Mouse (Mus musculus): ENCODE results near the gene Cmah. TPM values are rescaled to one million over a fixed set of nuclear protein-coding genes. Genes with fewer than 3 reads are reported as not detected.

The Cmah gene
- polyA plus RNA-seq, 1 experiment: 0.34 TPM

- Histone ChIP-seq H3K36me3 (ENCODE audit: control insufficient read depth, insufficient read depth) (no peaks in the 10 kb centered on the region), H3K4me3 (no peak overlapping the region), H3K79me2 (ENCODE audit: control insufficient read depth, insufficient read depth) (no peaks in the 10 kb centered on the region), H3ac (ENCODE audit: control insufficient read depth, insufficient read length) (no peak overlapping the region), H3K4me2 (ENCODE audit: low read depth) (no peak overlapping the region), H3K27me3 (ENCODE audit: control insufficient read depth, insufficient read depth, insufficient read length) (no peaks in the 10 kb centered on the region)
- no peak for TF ChIP-seq TCF3 (IDR thresholded peaks at IDR 0.05; ENCODE audit: insufficient read length, low read depth)
- TF ChIP-seq MYOD1 (IDR thresholded peaks at IDR 0.05; ENCODE audit: control insufficient read depth in 1 of 3, insufficient read length in 2 of 3, low read depth in 2 of 3): no peak
- TF ChIP-seq MAX (IDR thresholded peaks at IDR 0.05; ENCODE audit: low read depth): no peak
- TF ChIP-seq E2F4 (IDR thresholded peaks at IDR 0.05; ENCODE audit: insufficient read depth): no peak
- TF ChIP-seq USF1 (IDR thresholded peaks at IDR 0.05; ENCODE audit: low read depth): no peak
- no peak for TF ChIP-seq TCF12 (IDR thresholded peaks at IDR 0.05; ENCODE audit: insufficient read depth, poor library complexity, severe bottlenecking)
Observed at GRCm38 (mm10) chr13:24447043-24447442, 119.8 kb downstream of the Cmah start.

- TF ChIP-seq SRF (IDR thresholded peaks at IDR 0.05; ENCODE audit: control insufficient read depth, insufficient read length, low read depth): no peak
- no peak for TF ChIP-seq MYOG (IDR thresholded peaks at IDR 0.05; ENCODE audit: control insufficient read depth in 1 of 3, insufficient read depth in 1 of 3, insufficient read length in 2 of 3, low read depth in 2 of 3)
- no peak for TF ChIP-seq REST (IDR thresholded peaks at IDR 0.05; ENCODE audit: insufficient read depth, insufficient read length)
- no peak for TF ChIP-seq E2F4 (IDR thresholded peaks at IDR 0.05; ENCODE audit: insufficient read depth)
- no peak for TF ChIP-seq TCF3 (IDR thresholded peaks at IDR 0.05; ENCODE audit: insufficient read length, low read depth)
- no peak for TF ChIP-seq MYOD1 (IDR thresholded peaks at IDR 0.05; ENCODE audit: control insufficient read depth in 1 of 3, insufficient read length in 2 of 3, low read depth in 2 of 3)
- TF ChIP-seq CEBPB (IDR thresholded peaks at IDR 0.05; ENCODE audit: insufficient read depth, poor library complexity, severe bottlenecking): no peak
- no peak for TF ChIP-seq MAX (IDR thresholded peaks at IDR 0.05; ENCODE audit: low read depth)
- TF ChIP-seq TCF12 (IDR thresholded peaks at IDR 0.05; ENCODE audit: insufficient read depth, poor library complexity, severe bottlenecking): no peak
- TF ChIP-seq POLR2A (IDR thresholded peaks at IDR 0.05; ENCODE audit: insufficient read length, low read depth): no peak
- TF ChIP-seq USF1 (IDR thresholded peaks at IDR 0.05; ENCODE audit: low read depth): no peak
- no peak for TF ChIP-seq POLR2AphosphoS2 (IDR thresholded peaks at IDR 0.05; ENCODE audit: insufficient read length, low read depth)
- H3K4me2 ChIP-seq (ENCODE audit: low read depth): no peak overlapping the region
- H3ac ChIP-seq (ENCODE audit: control insufficient read depth, insufficient read length): no peak overlapping the region
- H3K4me3 ChIP-seq: no peak overlapping the region
- no peaks in the 10 kb centered on the region for H3K79me2 ChIP-seq (ENCODE audit: control insufficient read depth, insufficient read depth)
- no peaks in the 10 kb centered on the region for H3K27me3 ChIP-seq (ENCODE audit: control insufficient read depth, insufficient read depth, insufficient read length)
- no peaks in the 10 kb centered on the region for H3K36me3 ChIP-seq (ENCODE audit: control insufficient read depth, insufficient read depth)
Observed at GRCm38 (mm10) chr13:24448578-24448977, 121.4 kb downstream of the Cmah start.

- H3K36me3 ChIP-seq (ENCODE audit: control insufficient read depth, insufficient read depth): no peaks in the 10 kb centered on the region
- no peak overlapping the region for H3K4me3 ChIP-seq
- H3K79me2 ChIP-seq (ENCODE audit: control insufficient read depth, insufficient read depth): no peaks in the 10 kb centered on the region
- H3K4me2 ChIP-seq (ENCODE audit: low read depth): no peak overlapping the region
- H3ac ChIP-seq (ENCODE audit: control insufficient read depth, insufficient read length): no peak overlapping the region
- no peaks in the 10 kb centered on the region for H3K27me3 ChIP-seq (ENCODE audit: control insufficient read depth, insufficient read depth, insufficient read length)
- no peak for TF ChIP-seq USF1 (IDR thresholded peaks at IDR 0.05; ENCODE audit: low read depth)
- no peak for TF ChIP-seq SRF (IDR thresholded peaks at IDR 0.05; ENCODE audit: control insufficient read depth, insufficient read length, low read depth)
- no peak for TF ChIP-seq POLR2A (IDR thresholded peaks at IDR 0.05; ENCODE audit: insufficient read length, low read depth)
- TF ChIP-seq CEBPB (IDR thresholded peaks at IDR 0.05; ENCODE audit: insufficient read depth, poor library complexity, severe bottlenecking): no peak
- no peak for TF ChIP-seq TCF3 (IDR thresholded peaks at IDR 0.05; ENCODE audit: insufficient read length, low read depth)
- TF ChIP-seq MYOD1 (IDR thresholded peaks at IDR 0.05; ENCODE audit: control insufficient read depth in 1 of 3, insufficient read length in 2 of 3, low read depth in 2 of 3): no peak
- TF ChIP-seq REST (IDR thresholded peaks at IDR 0.05; ENCODE audit: insufficient read depth, insufficient read length): no peak
- no peak for TF ChIP-seq E2F4 (IDR thresholded peaks at IDR 0.05; ENCODE audit: insufficient read depth)
- TF ChIP-seq POLR2AphosphoS2 (IDR thresholded peaks at IDR 0.05; ENCODE audit: insufficient read length, low read depth): no peak
- no peak for TF ChIP-seq TCF12 (IDR thresholded peaks at IDR 0.05; ENCODE audit: insufficient read depth, poor library complexity, severe bottlenecking)
- no peak for TF ChIP-seq MYOG (IDR thresholded peaks at IDR 0.05; ENCODE audit: control insufficient read depth in 1 of 3, insufficient read depth in 1 of 3, insufficient read length in 2 of 3, low read depth in 2 of 3)
- TF ChIP-seq MAX (IDR thresholded peaks at IDR 0.05; ENCODE audit: low read depth): no peak
Observed at GRCm38 (mm10) chr13:24451455-24451854, 124.3 kb downstream of the Cmah start.

- H3K79me2 ChIP-seq (ENCODE audit: control insufficient read depth, insufficient read depth): no peaks in the 10 kb centered on the region
Observed at GRCm38 (mm10) chr13:24453737-24454136, 126.5 kb downstream of the Cmah start.

More at GRCm38 (mm10) chr13:24453737-24454136, 126.5 kb downstream of the Cmah start:
- TF ChIP-seq CEBPB (IDR thresholded peaks at IDR 0.05; ENCODE audit: insufficient read depth, poor library complexity, severe bottlenecking) (no peak), POLR2A (IDR thresholded peaks at IDR 0.05; ENCODE audit: insufficient read length, low read depth) (no peak), E2F4 (IDR thresholded peaks at IDR 0.05; ENCODE audit: insufficient read depth) (no peak), TCF12 (IDR thresholded peaks at IDR 0.05; ENCODE audit: insufficient read depth, poor library complexity, severe bottlenecking) (no peak), TCF3 (IDR thresholded peaks at IDR 0.05; ENCODE audit: insufficient read length, low read depth) (no peak), POLR2AphosphoS2 (IDR thresholded peaks at IDR 0.05; ENCODE audit: insufficient read length, low read depth) (no peak), SRF (IDR thresholded peaks at IDR 0.05; ENCODE audit: control insufficient read depth, insufficient read length, low read depth) (no peak), MYOD1 (IDR thresholded peaks at IDR 0.05; ENCODE audit: control insufficient read depth in 1 of 3, insufficient read length in 2 of 3, low read depth in 2 of 3) (no peak), MAX (IDR thresholded peaks at IDR 0.05; ENCODE audit: low read depth) (no peak), MYOG (IDR thresholded peaks at IDR 0.05; ENCODE audit: control insufficient read depth in 1 of 3, insufficient read depth in 1 of 3, insufficient read length in 2 of 3, low read depth in 2 of 3) (no peak), USF1 (IDR thresholded peaks at IDR 0.05; ENCODE audit: low read depth) (no peak), REST (IDR thresholded peaks at IDR 0.05; ENCODE audit: insufficient read depth, insufficient read length) (no peak)
- Histone ChIP-seq H3ac (ENCODE audit: control insufficient read depth, insufficient read length) (no peak overlapping the region), H3K4me3 (no peak overlapping the region), H3K27me3 (ENCODE audit: control insufficient read depth, insufficient read depth, insufficient read length) (no peaks in the 10 kb centered on the region), H3K4me2 (ENCODE audit: low read depth) (no peak overlapping the region), H3K36me3 (ENCODE audit: control insufficient read depth, insufficient read depth) (no peaks in the 10 kb centered on the region)

All from myocyte (in vitro differentiated cells).